Mouse (Mus musculus) forebrain, embryonic 13.5 days (tissue): ENCODE measurements around the gene Galnt16. TPM values are rescaled to one million over a fixed set of nuclear protein-coding genes. Genes with fewer than 3 reads are reported as not detected.

Source experiments
- ATAC-seq: fragments of 200-750 bp; cut with Nextera tagmentation; 2 replicates; pipeline ENCODE4 v1.8.0; 2017
- H3K27ac ChIP-seq: fragments of 300-500 bp; sonication (generic); 2 replicates; pipeline ENCODE4 v1.5.1; 2015; ENCODE audit warnings: inconsistent platforms, mild to moderate bottlenecking, moderate library complexity
- H3K27me3 ChIP-seq: fragments of 300-500 bp; sonication (generic); 2 replicates; pipeline ENCODE4 v1.6.1; 2015; ENCODE audit warnings: mild to moderate bottlenecking, inconsistent platforms
- H3K36me3 ChIP-seq: fragments of 300-500 bp; sonication (generic); 2 replicates; pipeline ENCODE4 v1.6.1; 2015; ENCODE audit warnings: mild to moderate bottlenecking, inconsistent platforms; ENCODE audit not compliant: poor library complexity, severe bottlenecking
- H3K4me1 ChIP-seq: fragments of 300-500 bp; sonication (generic); 2 replicates; pipeline ENCODE4 v1.6.1; 2015; ENCODE audit warnings: inconsistent platforms
- H3K4me2 ChIP-seq: fragments of 300-500 bp; sonication (generic); 2 replicates; pipeline ENCODE4 v1.6.1; 2015; ENCODE audit warnings: inconsistent platforms, mild to moderate bottlenecking, moderate library complexity
- H3K4me3 ChIP-seq: fragments of 300-500 bp; sonication (generic); 2 replicates; pipeline ENCODE4 v1.5.1; 2015; ENCODE audit warnings: mild to moderate bottlenecking, inconsistent platforms
- H3K9ac ChIP-seq: fragments of 300-500 bp; sonication (generic); 2 replicates; pipeline ENCODE4 v1.6.1; 2015; ENCODE audit warnings: mild to moderate bottlenecking, inconsistent platforms
- H3K9me3 ChIP-seq: fragments of 300-500 bp; sonication (generic); replicated peaks from 2 replicates; pipeline ENCODE4 v1.6.1; 2016; ENCODE audit warnings: inconsistent platforms
- WGBS: fragments of 180-500 bp; shearing (Covaris S2); methylation state at CpG from one replicate; pipeline ENCODE4 v1.1.7; 2015; 5-methylcytosine and 5-hydroxymethylcytosine counted together
- polyA plus RNA-seq: library from polyadenylated mRNA; unstranded; fragments of >200 nt; fragmentation: Nextera tagmentation; extraction: Ambion mirVana; gene quantifications from 2 replicates; pipeline ENCODE4 v1.2.1, GENCODE M21; 2015

Gene Galnt16
- polyA plus RNA-seq, 1 experiment from 2014 or later = 21.7 TPM

DNA sequence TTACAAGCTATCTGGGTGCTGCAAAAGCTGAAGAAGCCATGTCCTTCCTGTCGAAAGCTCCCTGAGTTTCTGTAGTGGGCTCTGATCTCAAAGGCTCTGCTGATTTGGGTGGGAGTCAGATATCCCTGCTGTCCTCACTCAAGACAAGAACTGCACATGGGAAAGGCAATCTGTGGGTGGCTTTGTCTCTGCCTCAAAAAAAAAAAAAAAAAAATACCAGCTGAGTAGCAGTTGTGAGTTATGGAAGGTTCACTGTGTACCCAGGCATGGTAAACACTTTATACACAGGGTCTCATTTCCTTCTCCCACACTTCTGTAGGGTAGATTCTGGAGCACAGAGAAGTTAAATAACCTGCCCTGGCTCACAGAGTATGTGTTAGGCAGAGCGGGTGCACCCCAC is 19.2 kb downstream of the Galnt16 start:
- no peak for ATAC-seq
- H3K27me3 ChIP-seq = no peaks in the 10 kb centered on the region
- no peaks in the 10 kb centered on the region for H3K36me3 ChIP-seq
- no peaks in the 10 kb centered on the region for H3K9me3 ChIP-seq
- WGBS = 89% methylated on average over 2 of the region's 2 CpGs
- H3K4me2 ChIP-seq = no peak overlapping the region
- H3K4me3 ChIP-seq = no peak overlapping the region
- no peak overlapping the region for H3K27ac ChIP-seq
- 0 out of 2 replicates have a peak, but pooled peaks cover 4% of the 10 kb centered on the region for H3K4me1 ChIP-seq
- H3K9ac ChIP-seq = no peak overlapping the region

DNA sequence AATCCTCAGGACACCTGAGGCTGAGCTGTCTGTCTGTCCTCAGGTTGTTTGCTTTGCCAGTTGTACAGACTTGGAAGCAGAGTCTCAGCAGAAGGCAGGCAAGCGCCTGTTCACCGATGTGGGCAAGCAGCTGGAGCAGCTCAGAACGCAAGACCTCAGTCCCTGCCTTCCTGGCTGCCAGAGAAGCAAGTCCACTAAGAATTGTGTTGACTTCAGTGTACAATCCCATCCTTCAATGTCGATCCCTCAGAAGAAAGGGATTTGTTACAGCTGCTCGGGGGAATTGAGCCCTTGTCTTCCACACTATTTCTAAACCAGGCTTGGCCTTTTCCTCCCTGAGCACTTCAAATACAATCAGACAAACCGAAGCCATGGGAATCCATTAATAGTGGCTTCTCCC is 20.2 kb downstream of the Galnt16 start:
- H3K27me3 ChIP-seq = no peaks in the 10 kb centered on the region
- H3K9me3 ChIP-seq = no peaks in the 10 kb centered on the region
- 0 out of 2 replicates have a peak, but pooled peaks cover 4% of the 10 kb centered on the region for H3K4me1 ChIP-seq
- no peak overlapping the region for H3K4me2 ChIP-seq
- H3K36me3 ChIP-seq = no peaks in the 10 kb centered on the region
- no peak overlapping the region for H3K9ac ChIP-seq
- 76% methylated on average over 6 of the region's 6 CpGs for WGBS
- H3K4me3 ChIP-seq = no peak overlapping the region
- no peak overlapping the region for H3K27ac ChIP-seq
- no peak for ATAC-seq

- H3K4me2 ChIP-seq = 0 out of 2 replicates have a peak overlapping the region, but pooled peaks have one; percentile 4
- no peak overlapping the region for H3K4me3 ChIP-seq
- no peaks in the 10 kb centered on the region for H3K27me3 ChIP-seq
- 13% methylated on average over 4 of the region's 4 CpGs for WGBS
- H3K36me3 ChIP-seq = no peaks in the 10 kb centered on the region
- no peaks in the 10 kb centered on the region for H3K9me3 ChIP-seq
- H3K27ac ChIP-seq = peak overlapping the region; percentile 54
- ATAC-seq = peak; percentile 62; the same call in 1 of the 2 replicates
- peaks cover 13% of the 10 kb centered on the region for H3K4me1 ChIP-seq
- H3K9ac ChIP-seq = no peak overlapping the region
Observed at GRCm38 (mm10) chr12:80545310-80545709, 27.2 kb downstream of the Galnt16 start.

DNA sequence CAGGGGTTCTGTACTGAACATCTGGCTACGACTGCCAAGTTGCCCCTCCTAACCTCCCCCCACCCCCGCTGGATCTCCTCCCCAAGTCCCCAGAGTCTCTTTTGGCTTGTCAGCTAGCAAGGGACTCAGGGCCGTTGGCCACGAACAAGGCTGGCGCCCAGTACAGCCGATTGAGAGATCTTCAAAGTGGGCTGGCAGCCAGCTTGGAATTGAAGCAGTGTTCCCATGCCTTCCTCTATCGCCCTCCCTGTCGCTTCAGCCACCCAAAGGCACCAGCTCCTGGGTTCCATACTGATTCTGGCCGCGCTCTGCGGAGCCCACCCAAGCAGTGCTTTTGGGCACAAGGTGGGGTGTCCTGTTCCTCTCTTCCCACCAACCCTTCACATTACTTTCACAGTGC is 31.6 kb downstream of the Galnt16 start:
- H3K9ac ChIP-seq = no peak overlapping the region
- no peaks in the 10 kb centered on the region for H3K27me3 ChIP-seq
- H3K27ac ChIP-seq = no peak overlapping the region
- 75% methylated on average over 11 of the region's 11 CpGs for WGBS
- H3K36me3 ChIP-seq = no peaks in the 10 kb centered on the region
- no peaks in the 10 kb centered on the region for H3K9me3 ChIP-seq
- no peak overlapping the region for H3K4me3 ChIP-seq
- no peak overlapping the region for H3K4me2 ChIP-seq
- no peak; the same call in 1 of the 2 replicates for ATAC-seq
- peaks cover 13% of the 10 kb centered on the region for H3K4me1 ChIP-seq

GRCm38 (mm10) chr12:80553157-80553556 is 35.1 kb downstream of the Galnt16 start:
- no peak overlapping the region for H3K4me3 ChIP-seq
- no peak for ATAC-seq
- 6% methylated on average over 3 of the region's 3 CpGs for WGBS
- no peaks in the 10 kb centered on the region for H3K36me3 ChIP-seq
- no peak overlapping the region for H3K9ac ChIP-seq
- no peak overlapping the region for H3K4me2 ChIP-seq
- H3K4me1 ChIP-seq = no peaks in the 10 kb centered on the region
- H3K27ac ChIP-seq = no peak overlapping the region
- H3K27me3 ChIP-seq = no peaks in the 10 kb centered on the region
- H3K9me3 ChIP-seq = no peaks in the 10 kb centered on the region

DNA sequence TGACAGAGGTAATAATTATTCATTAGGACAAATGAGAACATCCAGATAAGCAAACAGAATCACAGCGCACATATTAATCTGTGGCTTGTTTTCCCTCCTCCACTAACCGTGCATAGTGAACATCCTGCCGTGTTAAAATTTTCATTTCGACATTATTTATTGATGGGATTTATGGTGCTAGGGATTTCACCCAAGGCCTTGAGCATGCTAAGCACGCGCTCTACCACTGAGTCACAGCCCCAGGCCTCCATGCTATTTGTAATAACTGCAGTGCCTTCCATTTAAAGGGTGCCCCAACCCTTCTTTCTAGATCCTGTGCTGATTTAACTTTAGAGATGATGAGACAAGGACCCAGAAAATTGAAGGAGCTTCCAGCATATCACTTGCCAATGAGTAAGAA is 36.2 kb downstream of the Galnt16 start:
- Histone ChIP-seq H3K27me3 (no peaks in the 10 kb centered on the region), H3K4me3 (no peak overlapping the region), H3K4me1 (no peaks in the 10 kb centered on the region), H3K27ac (no peak overlapping the region), H3K9me3 (no peaks in the 10 kb centered on the region), H3K36me3 (no peaks in the 10 kb centered on the region), H3K9ac (no peak overlapping the region), H3K4me2 (no peak overlapping the region)
- no peak for ATAC-seq
- 94% methylated on average over 6 of the region's 6 CpGs for WGBS

DNA sequence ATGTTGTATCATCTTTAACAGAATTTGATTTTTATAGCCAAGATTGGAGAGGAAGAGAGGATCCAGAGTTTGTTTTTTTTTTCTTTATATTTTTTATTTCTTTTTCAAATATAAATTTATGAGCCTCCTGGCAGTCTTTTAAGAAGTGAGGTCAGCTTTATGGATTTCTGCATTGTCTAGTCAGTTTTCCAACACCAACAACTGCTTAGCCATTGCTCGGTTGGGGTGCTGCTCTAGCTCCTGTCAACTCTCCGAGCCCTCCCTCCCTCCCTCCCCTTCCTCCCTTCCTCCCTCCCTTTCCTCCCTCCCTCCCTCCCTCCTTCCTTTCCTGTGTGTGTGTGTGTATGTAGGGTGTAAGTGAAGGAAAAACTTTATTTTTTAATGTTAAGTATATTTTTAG is 43.8 kb downstream of the Galnt16 start:
- no peak overlapping the region for H3K27ac ChIP-seq
- H3K9ac ChIP-seq = no peak overlapping the region
- WGBS = 15% methylated on average over 2 of the region's 2 CpGs
- no peak overlapping the region for H3K4me2 ChIP-seq
- no peak overlapping the region for H3K4me3 ChIP-seq
- no peaks in the 10 kb centered on the region for H3K27me3 ChIP-seq
- H3K9me3 ChIP-seq = no peaks in the 10 kb centered on the region
- no peak for ATAC-seq
- peaks cover 32% of the 10 kb centered on the region for H3K4me1 ChIP-seq
- H3K36me3 ChIP-seq = no peaks in the 10 kb centered on the region

DNA sequence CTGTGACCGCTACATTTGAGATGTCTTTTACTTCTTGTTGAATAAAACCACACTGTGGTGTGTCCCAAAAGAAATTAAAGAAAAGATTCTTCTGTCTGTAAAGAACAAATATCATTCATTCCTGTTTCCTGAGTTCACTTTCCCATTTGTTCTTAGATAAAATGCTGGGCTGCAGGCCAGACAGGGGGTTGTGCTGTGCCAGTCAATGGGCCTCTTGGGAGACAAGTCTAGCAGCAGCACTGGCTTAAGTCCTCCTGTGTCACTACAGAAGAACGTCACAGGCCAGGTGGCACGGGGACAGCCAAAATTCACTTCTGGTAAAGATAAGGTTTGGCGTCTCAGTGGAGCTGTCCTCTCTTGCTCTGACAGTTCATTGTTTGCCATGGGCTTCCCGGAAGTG is 44.7 kb downstream of the Galnt16 start:
- no peak overlapping the region for H3K9ac ChIP-seq
- H3K4me1 ChIP-seq = peaks cover 40% of the 10 kb centered on the region
- no peaks in the 10 kb centered on the region for H3K27me3 ChIP-seq
- H3K4me3 ChIP-seq = no peak overlapping the region
- no peak for ATAC-seq
- no peak overlapping the region for H3K27ac ChIP-seq
- no peaks in the 10 kb centered on the region for H3K36me3 ChIP-seq
- H3K9me3 ChIP-seq = no peaks in the 10 kb centered on the region
- 63% methylated on average over 5 of the region's 5 CpGs for WGBS
- no peak overlapping the region for H3K4me2 ChIP-seq

- Histone ChIP-seq H3K4me3 (no peak overlapping the region), H3K9ac (no peak overlapping the region), H3K9me3 (no peaks in the 10 kb centered on the region), H3K27me3 (no peaks in the 10 kb centered on the region), H3K27ac (no peak overlapping the region), H3K4me2 (no peak overlapping the region), H3K36me3 (no peaks in the 10 kb centered on the region), H3K4me1 (peaks cover 40% of the 10 kb centered on the region)
- ATAC-seq = no peak
- WGBS = 71% methylated on average over 6 of the region's 6 CpGs
Observed at GRCm38 (mm10) chr12:80564990-80565389, 46.9 kb downstream of the Galnt16 start.

DNA sequence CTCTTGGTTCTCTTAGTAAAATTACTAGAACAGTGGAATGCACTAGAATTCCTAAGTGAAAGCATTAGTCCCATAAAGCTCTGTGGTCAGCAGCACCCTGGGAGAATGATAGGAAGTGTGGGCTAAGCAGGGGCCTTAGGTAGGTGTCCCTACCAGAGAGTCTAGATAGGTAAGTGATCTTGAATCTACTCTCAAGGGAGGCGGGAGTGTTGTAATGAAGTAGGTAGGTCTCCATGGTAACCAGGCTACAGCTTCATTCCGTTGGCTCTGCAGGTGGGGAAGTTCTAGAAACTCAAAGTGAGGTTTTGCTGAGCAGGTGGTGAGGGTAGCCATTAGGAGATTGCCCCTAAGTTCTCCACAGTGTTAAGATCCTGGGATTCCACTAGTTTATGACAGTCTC is 47.7 kb downstream of the Galnt16 start:
- Histone ChIP-seq H3K4me2 (no peak overlapping the region), H3K27ac (no peak overlapping the region), H3K4me1 (peaks cover 40% of the 10 kb centered on the region), H3K9me3 (no peaks in the 10 kb centered on the region), H3K27me3 (no peaks in the 10 kb centered on the region), H3K36me3 (no peaks in the 10 kb centered on the region), H3K9ac (no peak overlapping the region), H3K4me3 (no peak overlapping the region)
- 56% methylated on average over 2 of the region's 2 CpGs for WGBS
- ATAC-seq = no peak

DNA sequence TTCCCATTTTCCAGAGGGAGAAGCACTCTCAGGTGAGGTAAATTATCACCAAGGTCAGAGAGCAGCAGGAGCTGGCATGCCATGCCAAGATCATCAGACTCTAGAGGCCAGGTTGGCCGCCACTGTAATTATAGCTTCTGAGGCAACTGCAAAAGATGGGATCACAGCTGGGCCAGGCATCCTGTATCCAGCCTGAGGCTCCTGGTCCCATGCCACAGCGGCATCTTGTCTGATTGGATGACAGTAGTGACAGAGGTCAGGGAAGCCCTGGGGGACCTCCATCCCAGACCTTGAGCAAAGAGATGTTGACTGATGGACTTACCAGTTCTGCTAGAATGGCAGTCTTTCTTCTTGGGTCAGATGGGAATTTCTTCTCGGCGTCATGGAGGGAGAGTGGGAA is 48.4 kb downstream of the Galnt16 start:
- WGBS = 67% methylated on average over 4 of the region's 4 CpGs
- no peak overlapping the region for H3K27ac ChIP-seq
- no peaks in the 10 kb centered on the region for H3K9me3 ChIP-seq

GRCm38 (mm10) chr12:80567375-80567774 is 49.3 kb downstream of the Galnt16 start:
- H3K4me1 ChIP-seq = peaks cover 38% of the 10 kb centered on the region
- ATAC-seq = peak; percentile 83
- H3K36me3 ChIP-seq = no peaks in the 10 kb centered on the region
- H3K27ac ChIP-seq = peak overlapping the region; percentile 32; the same call in 1 of the 2 replicates
- H3K27me3 ChIP-seq = no peaks in the 10 kb centered on the region
- no peaks in the 10 kb centered on the region for H3K9me3 ChIP-seq
- WGBS = 19% methylated on average over 3 of the region's 3 CpGs
- H3K4me2 ChIP-seq = no peak overlapping the region
- no peak overlapping the region for H3K4me3 ChIP-seq
- H3K9ac ChIP-seq = no peak overlapping the region

More for the DNA sequence above, 48.4 kb downstream of the Galnt16 start:
- H3K4me3 ChIP-seq = no peak overlapping the region
- H3K27me3 ChIP-seq = no peaks in the 10 kb centered on the region
- ATAC-seq = no peak
- H3K4me1 ChIP-seq = peaks cover 40% of the 10 kb centered on the region
- no peak overlapping the region for H3K9ac ChIP-seq
- no peak overlapping the region for H3K4me2 ChIP-seq
- no peaks in the 10 kb centered on the region for H3K36me3 ChIP-seq

DNA sequence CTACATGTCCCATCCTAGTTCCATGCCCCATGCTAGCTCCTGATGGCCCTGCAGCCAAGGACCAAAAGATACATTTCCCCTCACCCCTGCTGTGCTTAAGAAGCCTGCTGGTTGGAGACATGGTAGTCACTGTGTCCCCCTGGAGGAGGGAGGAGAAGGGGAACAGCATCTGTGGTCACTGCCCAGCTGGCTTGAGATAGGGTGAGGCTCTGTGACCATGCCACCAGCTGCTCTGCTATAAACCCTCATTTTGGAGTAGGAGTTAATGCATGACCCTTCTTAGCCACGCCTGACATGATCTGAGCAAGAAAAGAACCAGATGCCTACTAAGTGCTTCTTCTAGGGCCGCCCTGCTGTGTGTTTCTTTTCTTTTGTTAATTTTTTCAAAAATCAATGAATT is 51.5 kb downstream of the Galnt16 start:
- Histone ChIP-seq H3K9ac (no peak overlapping the region), H3K36me3 (no peaks in the 10 kb centered on the region), H3K4me1 (peaks cover 32% of the 10 kb centered on the region), H3K9me3 (no peaks in the 10 kb centered on the region), H3K4me3 (no peak overlapping the region), H3K4me2 (no peak overlapping the region), H3K27me3 (no peaks in the 10 kb centered on the region), H3K27ac (no peak overlapping the region)
- ATAC-seq = no peak
- WGBS = 81% methylated on average over 2 of the region's 2 CpGs
